Mouse (Mus musculus): Measurements from ENCODE around the gene Rusc2.

- TF ChIP-seq CHD2 (IDR thresholded peaks at IDR 0.05; ENCODE audit: low read depth, low read length) (no peak), ZNF384 (IDR thresholded peaks at IDR 0.05; ENCODE audit: low read depth, low read length) (no peak)
Measured at GRCm38 (mm10) chr4:43425648-43426380, 44.0 kb downstream of the Rusc2 start.
